Mouse (Mus musculus) urinary bladder, postnatal 36 days (tissue): ENCODE data around the gene Pou2f2.

Source experiments
- DNase-seq, 2 experiments: peaks; one replicate each; pipeline ENCODE4 v3.0.0; 2022; ENCODE audit warnings: low spot score in 2 of 2, mixed read lengths in 1 of 2

The Pou2f2 gene

DNA sequence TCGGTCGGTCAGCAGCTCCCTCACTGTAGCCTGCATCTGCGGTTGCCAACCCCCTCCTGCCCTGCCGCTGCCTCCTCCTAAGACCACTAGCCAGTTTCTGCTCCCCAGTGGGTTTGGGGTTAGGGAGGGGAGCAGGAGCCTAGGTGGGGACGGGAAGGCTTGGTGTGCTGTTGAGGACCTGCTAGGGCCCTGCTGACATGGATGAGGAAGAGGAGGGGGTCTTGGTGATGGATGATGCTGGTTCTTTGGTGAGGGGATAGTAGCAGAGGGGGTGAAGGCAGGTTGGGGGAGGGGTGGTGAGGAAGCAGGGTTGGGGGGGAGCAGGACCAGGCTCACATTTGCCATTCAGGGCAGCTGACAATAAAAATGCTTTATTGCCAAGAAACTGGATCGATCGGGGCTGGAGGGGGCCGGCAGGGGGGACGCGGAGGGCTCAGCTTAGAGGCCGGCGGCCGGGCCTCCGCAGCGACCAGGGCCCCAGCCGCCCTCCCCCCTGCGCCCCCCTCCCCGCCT is 29.3 kb downstream of the Pou2f2 start:
- no peak for DNase-seq

DNA sequence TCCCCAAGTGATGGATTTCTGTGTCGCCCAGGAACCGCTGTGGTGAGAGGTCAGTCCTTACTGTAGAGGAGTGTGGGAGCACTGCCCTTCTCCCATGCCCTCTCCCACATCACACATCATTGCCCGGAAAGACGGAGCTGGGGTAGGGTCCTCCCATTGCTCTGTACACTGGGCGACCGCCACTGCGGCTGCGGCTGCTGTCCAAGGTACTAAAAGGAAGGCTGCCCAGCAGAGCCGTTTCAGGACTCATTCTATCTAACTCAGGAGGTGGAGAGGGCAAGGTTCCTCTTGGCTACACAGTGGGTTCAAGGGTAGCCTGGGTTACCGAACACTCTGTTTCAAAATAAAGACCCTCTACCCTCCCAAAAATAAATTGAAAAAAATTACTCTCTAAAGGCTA is 33.6 kb downstream of the Pou2f2 start:
- DNase-seq = no peak

DNA sequence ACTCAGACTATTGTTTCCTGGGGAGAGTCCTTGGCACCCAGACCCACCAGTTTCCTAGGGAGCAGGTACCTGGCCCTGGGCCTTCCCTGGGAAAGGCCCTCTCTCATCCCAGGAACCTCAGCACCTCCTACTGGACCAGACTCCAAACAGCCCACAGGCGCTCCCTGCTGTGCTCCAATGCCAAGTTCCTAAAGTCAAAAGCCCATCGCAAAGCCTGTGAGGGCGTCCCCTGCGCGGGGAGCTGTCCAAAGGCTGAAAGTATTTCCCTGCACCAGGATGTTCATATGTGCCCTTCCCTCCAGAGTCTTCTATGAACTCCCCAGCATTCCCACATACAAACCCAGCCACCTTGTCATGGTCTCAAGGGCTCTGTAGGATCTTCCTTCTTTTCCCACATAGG is 37.8 kb downstream of the Pou2f2 start:
- peak in 1 of 2 experiments; percentile 17 for DNase-seq

DNA sequence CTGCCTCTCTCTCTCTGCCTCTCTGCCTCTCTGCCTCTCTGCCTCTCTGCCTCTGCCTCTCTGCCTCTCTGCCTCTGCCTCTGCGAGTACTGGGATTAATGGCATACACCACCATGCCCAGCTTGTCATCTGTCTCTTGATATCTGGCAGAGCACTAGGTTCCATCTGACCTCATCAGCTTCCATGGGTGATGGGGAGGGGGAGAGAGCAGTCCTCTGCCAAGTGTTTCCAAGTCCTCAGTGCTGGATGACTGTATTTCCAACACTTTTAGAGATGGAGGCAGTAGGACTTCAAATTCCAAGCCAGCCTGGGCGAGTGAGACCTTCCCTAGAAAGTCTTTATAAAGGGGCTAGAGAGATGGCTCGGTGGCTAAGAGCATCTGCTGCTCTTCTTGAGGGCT is 42.0 kb downstream of the Pou2f2 start:
- DNase-seq = no peak

DNA sequence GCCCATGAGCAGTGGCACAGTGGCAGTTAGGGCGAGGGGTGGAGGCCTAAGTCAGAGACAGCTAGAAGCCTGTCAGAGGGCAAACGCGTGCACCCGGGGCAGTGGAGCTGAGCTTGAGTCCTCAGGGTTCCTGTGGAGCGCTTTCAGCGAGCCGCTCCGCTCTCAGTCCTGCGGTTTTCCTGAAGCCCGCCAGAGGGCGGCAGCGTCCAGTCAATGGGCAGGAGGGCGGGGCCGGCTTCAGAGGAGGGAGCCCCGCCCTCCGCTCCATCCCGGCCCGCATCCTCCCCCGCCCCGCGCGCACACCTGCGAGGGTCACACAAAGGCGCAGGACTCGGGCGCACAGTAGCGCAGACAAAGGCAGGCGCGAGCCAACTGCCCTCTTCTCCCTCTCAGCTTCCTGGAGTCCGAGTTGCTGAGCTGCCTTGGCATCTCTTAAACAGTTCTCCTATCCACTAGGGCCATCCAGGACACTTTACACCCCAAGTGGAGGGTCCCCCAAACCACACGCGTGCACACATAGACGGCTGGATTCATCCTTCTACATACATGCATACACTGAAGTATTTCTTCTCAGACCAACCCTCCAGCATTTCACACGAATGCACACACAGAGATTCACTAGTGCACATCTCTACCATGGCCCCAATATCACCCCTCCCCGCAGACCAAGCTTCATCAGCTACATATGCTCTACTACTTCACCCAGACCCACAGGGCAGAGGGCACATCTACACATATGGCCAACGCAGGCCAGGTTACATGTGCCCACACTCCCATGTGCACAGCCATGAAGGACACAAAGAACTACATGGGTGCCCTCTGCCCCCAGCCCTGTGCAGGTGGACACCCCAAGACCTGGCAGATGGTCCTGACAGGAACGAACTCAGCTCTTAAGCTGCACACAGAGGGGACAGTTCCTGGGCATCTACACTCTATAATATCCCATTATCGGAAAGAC is 46.2 kb downstream of the Pou2f2 start:
- peak; percentile 70 to 78 for DNase-seq

DNA sequence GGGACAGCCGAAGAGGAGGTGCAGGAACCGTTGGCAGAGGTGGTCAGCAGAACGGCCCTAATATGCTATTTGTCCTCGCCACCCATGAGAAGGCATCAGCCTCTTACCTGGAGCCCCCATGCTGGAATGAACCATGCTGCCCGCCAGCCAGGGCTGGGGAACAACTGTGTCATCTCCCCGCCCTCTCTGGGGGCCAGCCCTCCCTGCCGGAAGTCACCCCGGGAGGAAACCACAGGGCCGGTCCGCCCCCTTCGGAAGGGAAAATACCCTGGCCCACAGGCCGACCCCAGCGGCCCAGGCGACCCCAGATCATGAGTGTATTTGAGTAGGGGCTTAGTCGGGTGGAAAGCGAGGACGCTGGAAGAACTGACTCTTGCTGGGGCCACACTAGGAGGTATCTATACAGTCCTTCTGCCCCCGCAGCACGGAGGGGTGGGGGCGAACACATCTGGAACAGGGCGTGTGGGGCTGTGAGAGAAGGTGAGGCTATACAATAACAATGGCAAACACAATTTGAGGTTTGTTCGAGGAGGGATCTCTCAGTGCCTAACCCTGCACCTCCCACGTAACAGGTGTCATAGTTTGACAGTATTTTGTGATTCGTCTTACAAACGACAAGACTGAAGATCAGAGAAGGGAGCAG is 47.1 kb downstream of the Pou2f2 start:
- no peak for DNase-seq

DNA sequence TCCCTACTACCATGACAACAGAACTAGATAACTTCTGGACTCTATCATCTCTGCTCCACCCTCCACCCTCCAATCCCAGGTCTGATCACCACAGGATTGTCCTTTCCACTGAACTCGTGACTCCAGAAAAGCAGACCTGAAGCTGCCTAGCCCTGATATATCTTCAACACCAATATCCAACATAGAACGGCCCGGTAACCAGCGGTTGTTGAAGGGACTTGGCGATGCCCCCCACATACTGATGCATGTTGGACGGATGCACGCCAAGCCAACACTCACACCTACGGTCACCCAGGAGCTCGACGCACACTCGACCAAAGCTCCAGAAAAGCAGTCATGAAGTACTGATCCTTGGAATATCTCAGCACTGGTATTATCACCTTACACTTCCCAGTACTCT is 48.3 kb downstream of the Pou2f2 start:
- DNase-seq = no peak

DNA sequence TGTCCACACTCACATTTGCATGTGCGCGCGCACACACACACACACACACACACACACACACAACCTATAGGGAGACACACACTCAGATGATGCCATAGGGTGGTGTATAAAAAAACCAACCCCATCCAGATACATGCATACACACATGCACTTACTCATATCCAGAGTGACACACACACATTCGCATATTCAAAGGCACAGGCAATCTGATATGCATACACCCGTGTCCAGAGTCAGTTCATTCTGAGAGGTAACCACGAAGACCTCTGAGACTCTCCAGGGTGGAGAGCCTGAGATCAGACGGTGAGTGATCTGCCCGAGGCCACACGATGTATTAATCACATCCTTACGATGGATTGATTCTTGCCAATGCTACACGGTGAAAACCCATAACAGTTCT is 49.0 kb downstream of the Pou2f2 start:
- DNase-seq = no peak

DNA sequence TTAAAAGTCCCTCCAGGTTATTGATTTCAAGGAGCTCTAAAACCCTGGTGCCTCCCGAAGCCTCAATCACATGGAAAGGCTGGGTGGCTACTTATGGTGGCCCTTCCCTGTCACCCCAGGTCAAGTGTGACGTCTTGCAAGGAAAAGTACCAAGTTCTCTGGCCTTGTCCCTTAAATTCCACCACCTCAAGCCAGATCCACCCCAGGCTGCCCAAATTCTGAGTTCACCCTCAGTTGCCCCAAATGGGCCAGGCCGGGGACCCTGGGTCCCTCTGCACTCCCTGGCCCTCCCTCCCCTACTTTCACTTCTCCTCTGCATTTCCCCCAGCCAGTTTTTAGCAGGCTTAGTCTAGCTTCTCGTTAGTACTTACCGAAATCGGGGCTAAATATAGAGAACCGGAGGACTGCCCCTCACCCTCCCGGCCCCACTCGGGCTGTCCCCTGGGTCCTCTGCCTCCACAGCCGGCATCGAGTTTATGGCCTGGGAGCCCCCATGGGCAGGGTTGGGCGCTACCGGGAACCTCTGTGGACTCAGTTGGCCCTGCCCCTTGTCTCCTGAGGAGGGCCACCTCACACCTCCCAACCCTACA is 50.0 kb downstream of the Pou2f2 start:
- no peak for DNase-seq

DNA sequence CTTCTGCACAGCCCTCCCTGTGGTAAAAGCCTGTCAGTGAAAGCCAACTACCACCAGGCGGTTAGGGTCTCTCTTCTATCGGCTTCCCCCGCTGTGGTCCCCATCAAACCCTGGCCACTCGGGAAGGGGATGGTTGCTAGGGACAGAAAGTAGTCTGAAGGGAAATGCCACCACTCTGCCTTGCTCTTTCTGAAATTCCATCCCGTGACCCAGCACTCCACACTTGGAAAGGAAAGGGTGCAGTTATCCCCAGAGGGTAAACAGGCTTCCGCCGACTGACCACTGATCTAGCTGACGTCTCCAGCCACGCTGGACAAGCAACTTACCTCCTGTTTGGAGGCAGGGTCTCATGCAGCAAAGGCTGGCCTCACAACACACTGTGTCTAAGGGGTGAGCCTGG is 51.6 kb downstream of the Pou2f2 start:
- DNase-seq = no peak

DNA sequence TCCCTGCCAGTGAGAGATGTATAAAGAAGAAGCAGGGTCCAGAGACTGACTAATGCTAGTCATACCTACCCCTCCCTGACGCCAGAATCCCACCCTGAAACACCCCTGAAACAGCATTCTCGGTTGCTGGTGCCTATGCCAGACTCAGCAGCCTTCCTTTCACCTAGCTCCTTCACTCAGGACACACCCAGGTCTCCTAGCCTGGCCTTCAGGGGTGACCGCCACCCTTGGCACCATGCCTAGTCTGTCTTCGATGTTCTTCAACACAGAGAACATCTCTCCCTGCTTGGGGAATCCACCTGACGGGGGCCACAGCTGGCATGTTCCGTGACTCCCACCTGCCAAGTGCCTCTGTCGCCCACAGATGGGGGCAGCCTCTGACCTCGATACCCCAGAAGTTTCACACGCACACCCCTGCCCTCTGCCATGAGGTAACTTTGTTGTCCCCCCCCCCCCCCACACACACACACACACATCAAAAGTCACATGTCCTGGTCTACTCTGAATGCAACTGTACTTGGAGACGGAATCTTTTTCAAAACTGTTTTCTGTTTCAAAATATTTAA is 53.7 kb downstream of the Pou2f2 start:
- no peak for DNase-seq

DNA sequence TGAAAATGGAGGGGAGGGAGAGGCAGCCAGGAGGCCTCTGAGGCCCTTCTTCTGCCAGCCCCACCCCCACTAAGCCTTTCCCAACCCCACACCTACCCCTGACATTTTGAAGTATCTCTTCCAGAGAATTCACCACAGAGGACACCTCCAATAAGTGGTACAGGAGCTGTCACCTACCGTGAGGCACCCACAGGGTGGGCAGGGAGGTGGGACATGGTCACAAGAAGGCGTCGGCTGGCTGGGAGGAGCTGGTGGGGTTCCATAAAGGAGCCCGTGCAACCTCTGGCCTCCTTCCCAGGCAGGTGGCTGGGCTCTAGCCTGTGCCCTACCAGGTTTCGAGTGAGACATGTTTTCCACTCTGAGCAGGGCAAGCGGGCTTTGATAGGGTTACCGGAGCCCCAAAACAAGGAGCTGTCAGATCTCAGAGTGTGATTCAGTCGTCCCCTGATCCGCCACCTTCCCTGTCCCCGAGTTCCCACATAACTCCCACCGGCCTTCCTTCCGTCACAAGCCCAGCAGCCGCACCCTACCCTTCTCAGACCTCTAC is 58.2 kb downstream of the Pou2f2 start:
- DNase-seq = no peak

DNA sequence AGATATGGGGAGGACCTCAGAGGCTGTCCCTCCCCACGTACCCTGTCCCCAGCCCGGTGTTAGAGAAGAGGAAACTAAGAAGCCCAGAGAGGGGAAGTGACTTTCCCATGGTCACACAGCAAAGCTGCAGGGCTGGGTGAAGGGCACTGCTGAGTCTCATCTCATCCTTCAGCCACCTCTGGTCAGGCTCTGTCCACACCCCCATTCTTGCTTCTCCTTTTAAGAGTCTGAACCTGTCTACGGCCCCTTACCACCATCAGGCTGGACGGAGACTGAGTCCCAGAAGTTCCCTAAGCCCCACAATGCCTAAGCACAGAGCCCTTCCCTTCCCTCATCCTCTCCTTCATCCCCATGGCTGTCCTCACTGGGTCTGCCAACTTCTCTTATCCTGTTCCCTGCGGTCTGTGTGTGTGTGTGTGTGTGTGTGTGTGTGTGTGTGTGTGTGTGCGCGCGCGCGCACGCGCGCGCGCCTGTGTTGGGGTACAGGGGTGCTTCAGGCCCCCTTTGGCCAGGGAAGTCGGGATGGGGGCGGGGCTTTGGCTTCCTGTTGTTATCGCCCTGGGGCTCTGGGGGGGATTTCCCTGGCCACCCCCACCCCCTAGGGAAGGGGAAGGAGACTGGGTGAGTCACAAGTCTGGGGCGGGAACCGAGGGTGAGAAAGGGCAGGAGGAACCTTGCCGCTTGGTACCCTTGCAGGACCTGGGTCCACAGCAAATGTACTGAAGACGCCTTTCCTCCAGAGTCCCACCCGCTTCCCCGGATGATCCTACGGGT is 59.3 kb downstream of the Pou2f2 start:
- DNase-seq = no peak

DNA sequence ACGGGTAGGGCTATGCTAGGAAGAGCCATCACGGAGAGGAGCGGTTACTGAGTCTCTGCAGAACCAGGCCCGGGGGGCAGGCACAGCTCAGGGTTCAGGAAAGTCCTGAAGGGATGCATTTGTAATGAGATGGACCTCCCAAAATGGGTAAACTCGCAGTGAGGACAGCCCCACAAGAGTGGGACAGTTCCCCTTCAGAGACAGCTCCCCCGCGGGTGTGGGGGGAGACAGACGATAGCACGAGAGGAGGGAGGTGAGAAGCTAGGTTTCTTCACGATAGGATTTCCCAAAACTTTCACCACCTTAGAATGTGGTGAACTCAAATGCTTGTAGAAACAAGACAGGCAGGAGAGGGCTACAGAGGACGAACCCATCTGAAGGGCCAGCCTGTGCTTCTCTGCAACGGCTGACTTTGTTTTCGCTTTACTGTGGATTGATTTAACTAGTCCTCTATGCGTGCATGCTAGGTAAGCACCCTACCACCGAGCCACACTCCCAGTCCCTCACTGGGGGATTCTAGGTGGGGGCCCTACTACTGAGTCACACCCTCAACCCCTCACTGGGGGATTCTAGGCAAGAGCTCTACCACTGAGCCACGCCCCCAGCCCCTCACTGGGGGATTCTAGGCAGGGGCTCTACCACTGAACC is 66.4 kb downstream of the Pou2f2 start:
- no peak for DNase-seq

DNA sequence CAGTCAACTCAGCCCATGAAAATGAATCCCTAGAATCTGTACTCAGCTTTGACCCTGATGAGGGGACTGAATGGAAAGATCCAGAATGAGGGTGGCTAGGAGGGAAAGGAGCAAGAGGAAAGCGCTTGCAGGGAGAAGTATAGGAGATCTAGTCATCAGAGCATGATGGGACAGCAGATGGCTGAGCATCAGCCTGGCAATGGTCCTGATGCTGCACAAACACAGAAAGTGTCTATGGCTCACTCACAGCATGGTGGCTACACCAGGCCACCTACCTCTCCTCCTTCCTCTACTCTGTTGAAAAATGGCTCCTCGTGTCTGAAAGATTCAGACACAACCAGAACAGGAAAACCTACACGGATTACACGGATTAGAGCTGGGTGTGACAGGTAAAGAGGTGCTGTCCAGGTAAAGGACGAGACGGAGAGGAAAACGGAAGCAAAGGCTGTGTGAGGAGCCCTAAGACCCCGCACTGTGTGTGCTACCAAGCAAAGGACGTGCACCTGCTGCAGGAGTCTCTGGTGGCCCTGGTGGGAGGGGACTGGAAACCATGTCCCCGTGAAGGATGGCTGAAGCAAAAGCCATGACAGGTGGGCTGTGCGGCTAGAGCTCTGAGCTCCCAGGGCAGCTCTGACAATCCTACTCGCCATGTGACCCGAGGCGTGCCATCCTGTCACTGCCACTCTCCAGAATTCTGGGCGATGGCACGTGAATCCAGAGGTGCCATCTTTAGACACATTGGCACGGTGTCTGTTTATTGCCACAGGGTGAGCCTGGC is 67.2 kb downstream of the Pou2f2 start:
- DNase-seq = no peak

DNA sequence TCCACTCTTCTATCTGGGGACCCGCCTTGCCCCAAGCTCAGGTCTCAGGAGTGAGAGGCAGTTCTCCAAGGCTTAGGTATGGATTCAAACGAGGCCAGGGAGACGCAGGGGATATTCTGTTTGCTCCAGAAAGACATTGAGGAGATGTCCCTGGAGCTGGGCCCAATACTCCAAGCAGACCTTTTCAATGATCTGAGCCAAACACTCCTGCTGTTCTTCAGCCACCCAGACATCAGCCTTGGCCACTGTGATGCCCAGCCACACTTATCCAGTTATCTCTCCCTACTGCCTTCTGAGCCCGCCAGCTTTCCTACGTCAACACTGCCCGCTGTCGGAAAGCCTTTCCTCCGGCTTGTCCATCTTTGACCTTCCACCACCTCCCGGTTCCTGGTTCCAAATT is 69.2 kb downstream of the Pou2f2 start:
- DNase-seq = no peak

DNA sequence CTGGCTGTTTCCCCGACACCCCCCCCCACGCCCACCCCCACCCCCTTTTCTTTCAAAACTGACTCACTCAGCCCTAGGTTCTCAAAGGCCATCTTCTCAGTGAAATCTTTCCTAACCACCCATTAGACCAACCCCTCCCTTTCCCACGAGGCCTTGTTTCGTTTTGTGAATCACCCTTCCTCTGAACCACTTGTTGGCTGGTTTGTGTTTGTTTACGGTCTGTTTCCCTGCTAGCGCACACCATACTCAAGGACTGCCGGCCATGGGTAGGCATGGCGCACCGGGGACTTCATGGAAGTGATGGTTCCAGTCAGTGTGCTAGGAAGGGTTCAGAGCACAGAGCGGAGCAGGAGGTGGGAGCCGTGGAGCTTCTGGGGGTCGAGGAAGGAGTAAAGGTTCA is 70.2 kb downstream of the Pou2f2 start:
- DNase-seq = no peak

DNA sequence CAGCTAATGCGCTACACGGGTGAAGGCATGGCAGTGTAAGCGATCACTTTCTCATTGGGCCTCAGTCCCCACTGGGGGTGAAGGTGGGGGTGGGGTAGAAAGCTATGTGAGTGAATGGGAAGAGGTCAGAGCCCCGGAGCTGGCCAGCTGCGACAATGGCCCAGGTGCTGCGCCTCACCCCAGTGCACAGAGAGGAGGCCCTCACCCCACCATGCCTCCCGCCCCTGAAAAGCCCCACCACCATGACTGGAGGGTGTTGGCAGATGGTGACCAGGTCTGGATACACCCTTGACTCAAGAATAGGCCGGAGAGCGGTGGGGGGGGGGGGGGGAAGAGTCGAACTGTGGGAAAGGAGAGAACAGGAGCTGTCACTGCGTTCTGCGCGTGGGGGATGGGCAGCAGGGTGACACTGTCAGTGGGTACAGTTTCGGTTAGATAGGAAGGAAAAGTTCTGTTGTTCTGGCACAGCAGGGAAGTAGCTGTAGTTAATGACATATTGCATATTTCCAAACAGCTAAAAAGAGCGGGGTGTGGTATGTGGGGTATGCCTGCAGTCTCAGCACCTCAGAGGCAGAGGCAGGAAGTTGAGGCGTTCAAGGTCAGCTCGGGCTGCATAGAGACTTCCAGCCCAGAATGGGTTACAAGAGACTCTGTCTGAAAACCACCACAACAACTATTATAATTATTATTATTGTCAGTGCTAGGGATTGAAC is 72.6 kb downstream of the Pou2f2 start:
- DNase-seq = no peak
